Mouse (Mus musculus) v-Abl transformed pro-B cells (cell line): Measurements from ENCODE around the gene Casq2.

Source experiments
- in situ Hi-C, 2 experiments: fragments of 400-800 bp; cut with MboI; formaldehyde crosslinking; loops; one replicate each; pipeline ENCODE4 v1.15.1; 2025; ENCODE audit not compliant: unreplicated experiment in 2 of 2

The Casq2 gene

GRCm38 (mm10) chr3:102079413-102079812 lies 6.8 kb upstream of the Casq2 start:
- in situ Hi-C loops, result no loop called here

- in situ Hi-C loops, result no loop called here
Observed at GRCm38 (mm10) chr3:102081862-102082261, 4.4 kb upstream of the Casq2 start.

- in situ Hi-C loops, result no loop called here
Observed at GRCm38 (mm10) chr3:102083589-102084230, 2.5 kb upstream of the Casq2 start.

GRCm38 (mm10) chr3:102084833-102085491 lies 1.3 kb upstream of the Casq2 start:
- in situ Hi-C loops, result no loop called here

GRCm38 (mm10) chr3:102085719-102086118 lies 496 bp upstream of the Casq2 start:
- in situ Hi-C loops, result no loop called here

GRCm38 (mm10) chr3:102094841-102095240 lies 8.6 kb downstream of the Casq2 start:
- in situ Hi-C loops, result no loop called here

GRCm38 (mm10) chr3:102095412-102095811 lies 9.2 kb downstream of the Casq2 start:
- in situ Hi-C loops, result no loop called here

GRCm38 (mm10) chr3:102096366-102096765 lies 10.2 kb downstream of the Casq2 start:
- in situ Hi-C loops, result no loop called here

GRCm38 (mm10) chr3:102096976-102097375 lies 10.8 kb downstream of the Casq2 start:
- in situ Hi-C loops, result no loop called here

- in situ Hi-C loops, result no loop called here
Observed at GRCm38 (mm10) chr3:102099242-102099641, 13.0 kb downstream of the Casq2 start.

- in situ Hi-C loops, result no loop called here
Observed at GRCm38 (mm10) chr3:102099793-102100192, 13.6 kb downstream of the Casq2 start.

- in situ Hi-C loops, result no loop called here
Observed at GRCm38 (mm10) chr3:102101445-102101844, 15.2 kb downstream of the Casq2 start.

GRCm38 (mm10) chr3:102103811-102104565 lies 17.8 kb downstream of the Casq2 start:
- in situ Hi-C loops, result no loop called here

GRCm38 (mm10) chr3:102108201-102108600 lies 22.0 kb downstream of the Casq2 start:
- in situ Hi-C loops, result no loop called here

- in situ Hi-C loops, result no loop called here
Observed at GRCm38 (mm10) chr3:102111979-102112599, 25.9 kb downstream of the Casq2 start.

- in situ Hi-C loops, result no loop called here
Observed at GRCm38 (mm10) chr3:102120947-102121346, 34.7 kb downstream of the Casq2 start.

GRCm38 (mm10) chr3:102122046-102122445 lies 35.8 kb downstream of the Casq2 start:
- in situ Hi-C loops, result no loop called here

GRCm38 (mm10) chr3:102123654-102124053 lies 37.4 kb downstream of the Casq2 start:
- in situ Hi-C loops, result no loop called here

- in situ Hi-C loops, result no loop called here
Observed at GRCm38 (mm10) chr3:102125546-102125945, 39.3 kb downstream of the Casq2 start.

- in situ Hi-C loops, result no loop called here
Observed at GRCm38 (mm10) chr3:102127114-102127513, 40.9 kb downstream of the Casq2 start.

- in situ Hi-C loops, result no loop called here
Observed at GRCm38 (mm10) chr3:102128242-102128641, 42.0 kb downstream of the Casq2 start.
